Mouse (Mus musculus) embryonic fibroblast, embryonic 13.5 days (primary cell): ENCODE data around the gene Osbpl6.

ENCODE experiments used
- CTCF ChIP-seq: IDR thresholded peaks from 2 replicates; pipeline ENCODE4 v1.5.1; 2011; ENCODE audit warnings: mild to moderate bottlenecking, control low read depth, low read length, moderate library complexity, borderline replicate concordance; ENCODE audit not compliant: insufficient read depth
- POLR2A ChIP-seq: IDR thresholded peaks from 2 replicates; pipeline ENCODE4 v1.6.1; 2011; ENCODE audit warnings: low read depth, mild to moderate bottlenecking, control low read depth, low read length, moderate library complexity

- TF ChIP-seq POLR2A = no peak
- no peak for TF ChIP-seq CTCF
Measured at GRCm38 (mm10) chr2:76571543-76571942, 165.2 kb downstream of the Osbpl6 start.
